Mouse (Mus musculus) c-Kit-positive CD71-positive TER-119-positive erythroid progenitor cells, embryonic 14.5 days (primary cell): Measurements from ENCODE around the gene Zbtb16.

Experiments
- DNase-seq: peaks from one replicate; pipeline ENCODE4 v3.0.0-alpha.2; 2013; ENCODE audit warnings: low spot score

Zbtb16 gene

GRCm38 (mm10) chr9:48644926-48645647 is 190.9 kb downstream of the Zbtb16 start:
- DNase-seq = peak; percentile 51

GRCm38 (mm10) chr9:48644376-48644775 is 191.6 kb downstream of the Zbtb16 start:
- DNase-seq = no peak

- DNase-seq = no peak
Measured at GRCm38 (mm10) chr9:48641636-48642035, 194.4 kb downstream of the Zbtb16 start.

GRCm38 (mm10) chr9:48640881-48641280 is 195.1 kb downstream of the Zbtb16 start:
- DNase-seq = no peak

- no peak for DNase-seq
Measured at GRCm38 (mm10) chr9:48638176-48638803, 197.7 kb downstream of the Zbtb16 start.

- DNase-seq = no peak
Measured at GRCm38 (mm10) chr9:48637161-48637560, 198.9 kb downstream of the Zbtb16 start.

GRCm38 (mm10) chr9:48635576-48636350 is 200.3 kb downstream of the Zbtb16 start:
- DNase-seq = no peak

GRCm38 (mm10) chr9:48633147-48633546 is 202.9 kb downstream of the Zbtb16 start:
- DNase-seq = no peak

- no peak for DNase-seq
Measured at GRCm38 (mm10) chr9:48619268-48619667, 216.8 kb downstream of the Zbtb16 start.

GRCm38 (mm10) chr9:48618589-48618988 is 217.4 kb downstream of the Zbtb16 start:
- peak; percentile 40 for DNase-seq

- no peak for DNase-seq
Measured at GRCm38 (mm10) chr9:48618111-48618510, 217.9 kb downstream of the Zbtb16 start.

- DNase-seq = no peak
Measured at GRCm38 (mm10) chr9:48617511-48618010, 218.5 kb downstream of the Zbtb16 start.

GRCm38 (mm10) chr9:48613221-48613620 is 222.8 kb downstream of the Zbtb16 start:
- no peak for DNase-seq

GRCm38 (mm10) chr9:48612542-48612941 is 223.5 kb downstream of the Zbtb16 start:
- no peak for DNase-seq

- DNase-seq = no peak
Measured at GRCm38 (mm10) chr9:48611032-48611431, 225.0 kb downstream of the Zbtb16 start.

GRCm38 (mm10) chr9:48609734-48610133 is 226.3 kb downstream of the Zbtb16 start:
- no peak for DNase-seq

- DNase-seq = no peak
Measured at GRCm38 (mm10) chr9:48607417-48607816, 228.6 kb downstream of the Zbtb16 start.

GRCm38 (mm10) chr9:48606171-48606570 is 229.9 kb downstream of the Zbtb16 start:
- no peak for DNase-seq

- no peak for DNase-seq
Measured at GRCm38 (mm10) chr9:48605697-48606096, 230.3 kb downstream of the Zbtb16 start.

- DNase-seq = no peak
Measured at GRCm38 (mm10) chr9:48604939-48605598, 231.0 kb downstream of the Zbtb16 start, which contains the start of gene Nnmt. Gene Nnmt (minus strand): TSS chr9:48605153.
